Mouse (Mus musculus) subcutaneous adipose tissue, adult 2 months (tissue): ENCODE results near the gene Cenpq. TPM values are rescaled to one million over a fixed set of nuclear protein-coding genes. Genes with fewer than 3 reads are reported as not detected.

Experiments used
- polyA plus RNA-seq: library from polyadenylated mRNA; depleted of rRNA; stranded (reverse); fragments of >200 nt; gene quantifications from 2 replicates; pipeline ENCODE4 v1.2.3, GENCODE M21; 2012; ENCODE audit warnings: low replicate concordance; rRNA removed

Cenpq gene
- polyA plus RNA-seq: 0.69 and 0.84 TPM in 2 replicates

DNA sequence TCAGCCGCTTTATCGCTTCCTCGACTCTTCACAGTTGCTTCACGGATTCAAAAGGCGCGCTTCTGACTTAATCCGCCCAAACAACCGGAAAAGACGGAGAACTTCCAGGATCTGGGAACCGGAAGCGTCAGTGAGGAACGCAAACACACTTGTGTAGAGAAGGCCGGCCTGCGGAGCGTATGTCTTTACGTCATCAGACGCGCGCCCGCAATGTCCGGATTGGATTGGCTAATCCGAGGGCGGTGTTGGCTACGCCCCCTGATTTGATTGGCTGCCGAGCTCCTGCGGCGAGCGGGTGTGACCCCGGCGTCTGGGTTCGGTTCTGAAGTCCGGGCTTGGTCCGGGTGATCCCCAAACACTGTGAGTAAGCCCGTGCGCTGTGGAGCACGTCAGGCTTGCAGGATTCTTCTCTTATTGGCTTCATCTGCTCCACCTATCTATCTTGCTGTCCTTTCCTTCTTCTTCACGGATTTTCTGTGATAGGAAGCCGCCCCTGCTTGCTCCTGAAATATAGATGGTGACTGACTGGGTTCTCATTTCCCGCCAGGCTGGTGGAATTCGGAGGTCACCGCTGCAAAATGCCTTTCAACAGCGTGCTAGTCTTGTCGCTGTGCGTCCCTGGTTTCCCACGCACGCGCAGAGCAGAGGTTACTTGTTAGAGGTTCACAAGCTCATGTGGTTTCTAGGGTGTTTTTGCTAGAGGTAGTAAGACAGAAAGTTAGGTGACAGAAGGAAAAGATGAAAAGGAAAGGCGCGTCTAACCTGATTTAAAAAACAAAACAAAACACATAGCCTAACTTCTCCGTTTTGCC lies at the start of gene Cenpq, which contains the start of gene Mut:
TSS of gene Cenpq (minus strand) at position 628 of the 812 bp plus-strand sequence.
TSS of gene Mut (plus strand) at position 266 of the 812 bp plus-strand sequence.

GRCm38 (mm10) chr17:40914250-40914649 lies 20.6 kb downstream of the Cenpq start, which contains the start of gene Glyatl3:
Glyatl3 (minus strand) TSS chr17:40914350.

DNA sequence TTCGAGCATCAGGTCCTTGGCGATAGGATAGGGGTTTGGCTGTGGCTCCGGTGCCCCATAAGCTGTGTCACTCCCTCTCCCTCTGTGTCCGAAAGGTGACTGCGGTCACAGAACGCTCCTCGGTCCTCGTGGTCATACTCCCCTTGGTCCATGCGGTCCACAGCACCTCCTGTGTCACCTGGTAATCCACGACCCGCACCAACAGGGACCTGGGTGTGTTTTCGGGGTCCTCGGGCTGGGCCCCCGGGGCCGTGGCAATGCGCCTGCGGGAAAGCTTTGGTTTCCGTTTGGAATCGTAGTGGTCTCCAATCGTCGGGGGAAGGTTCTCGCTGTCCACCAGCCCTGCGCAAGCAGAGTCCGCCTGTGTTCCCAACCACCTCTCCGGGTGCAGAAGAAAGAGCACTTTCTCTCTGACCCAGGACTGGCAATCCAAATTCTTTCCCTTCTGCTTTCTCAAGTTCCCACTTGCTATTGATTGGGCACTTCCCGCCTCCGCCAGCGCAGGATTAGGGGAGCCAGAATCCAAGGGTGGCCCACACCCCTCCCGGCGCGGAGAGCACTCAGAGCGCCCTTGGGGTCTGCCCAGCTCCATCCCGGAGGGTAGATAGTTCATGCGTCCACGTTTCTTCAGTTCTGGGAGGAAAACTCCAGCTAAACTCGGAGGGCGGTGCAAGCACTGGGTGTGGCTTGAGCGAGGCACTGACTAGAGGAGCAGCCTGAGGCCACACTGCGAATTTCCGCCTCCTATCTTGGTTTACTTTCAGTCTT lies 54.7 kb downstream of the Cenpq start, which contains the start of gene 9130008F23Rik:
TSS of gene 9130008F23Rik (minus strand) at position 636 of the 768 bp plus-strand sequence.

Other genes starting within 250 kb of the Cenpq start
- gene Esp1, start 207.9 kb downstream of the Cenpq start, polyA plus RNA-seq: not detected in 2 replicates
- gene Crisp2, start 128.0 kb downstream of the Cenpq start, polyA plus RNA-seq: 1.3 TPM in 1 of 2 replicates, not detected in the other
- gene Rhag, start 123.9 kb downstream of the Cenpq start, polyA plus RNA-seq: not detected in 2 replicates
- gene 9130008F23Rik, start 54.5 kb downstream of the Cenpq start, polyA plus RNA-seq: 2.4 and 5.2 TPM in 2 replicates
- not detected in 2 replicates for gene Glyatl3, start 20.7 kb downstream of the Cenpq start, polyA plus RNA-seq
- gene Mut, start 362 bp downstream of the Cenpq start, polyA plus RNA-seq: 25.2 and 44.6 TPM in 2 replicates